Mouse (Mus musculus) CD4-positive, CD25-positive, alpha-beta regulatory T cell, adult 2 months (primary cell): ENCODE data around the gene Cdc25b.
"Not testable (repeated sequence)": the region's sequence is repeated elsewhere in the genome, so short reads cannot be mapped to it uniquely, and the experiment has no call there.

Experiments used
- DNase-seq: peaks from one replicate; pipeline ENCODE4 v3.0.0-alpha.2; 2012; ENCODE audit warnings: low read depth, low spot score

Cdc25b gene

GRCm38 (mm10) chr2:131225178-131225577, 38.4 kb downstream of the Cdc25b start:
- no peak for DNase-seq

GRCm38 (mm10) chr2:131226669-131227068, 39.9 kb downstream of the Cdc25b start:
- not testable (repeated sequence) for DNase-seq

- DNase-seq: no peak
Observed at GRCm38 (mm10) chr2:131227243-131227642, 40.5 kb downstream of the Cdc25b start.

- DNase-seq: peak; percentile 57
Observed at GRCm38 (mm10) chr2:131232558-131232957, 45.8 kb downstream of the Cdc25b start.

- DNase-seq: peak; percentile 96
Observed at GRCm38 (mm10) chr2:131233307-131234126, 46.8 kb downstream of the Cdc25b start, which contains the start of gene Mavs. TSS of gene Mavs (plus strand) at chr2:131234063.

GRCm38 (mm10) chr2:131234127-131234650, 47.4 kb downstream of the Cdc25b start:
- DNase-seq: no peak

- DNase-seq: no peak
Observed at GRCm38 (mm10) chr2:131234970-131235635, 48.4 kb downstream of the Cdc25b start.

- no peak for DNase-seq
Observed at GRCm38 (mm10) chr2:131242180-131242579, 55.4 kb downstream of the Cdc25b start.

GRCm38 (mm10) chr2:131242929-131243328, 56.2 kb downstream of the Cdc25b start:
- no peak for DNase-seq
